Mouse (Mus musculus) CH12.LX (cell line): ENCODE data around the gene Bco1. TPM values are rescaled to one million over a fixed set of nuclear protein-coding genes. Genes with fewer than 3 reads are reported as not detected.

Experiments
- DNase-seq: peaks from one replicate; pipeline ENCODE4 v3.0.0-alpha.2; 2013; ENCODE audit errors: extremely low read depth
- H3K27ac ChIP-seq: 2 replicates; pipeline ENCODE4 v1.5.1; 2012; ENCODE audit warnings: low read depth, mild to moderate bottlenecking, control low read depth, moderate library complexity; ENCODE audit not compliant: insufficient read depth
- H3K27me3 ChIP-seq: replicated peaks from 2 replicates; pipeline ENCODE3; 2012; ENCODE audit warnings: inconsistent platforms
- H3K36me3 ChIP-seq, 2 experiments: replicated peaks in 1 of 2; 2 replicates each; pipeline versions ENCODE3 to v1.6.1; 2012; ENCODE audit warnings: inconsistent platforms in 1 of 2, low read length in 1 of 2, mild to moderate bottlenecking in 1 of 2, mixed read lengths in 1 of 2, moderate library complexity in 1 of 2; ENCODE audit not compliant: control insufficient read depth in 1 of 2, insufficient read depth in 1 of 2
- H3K4me1 ChIP-seq, 2 experiments: 2 replicates each; pipeline ENCODE4 v1.6.1; 2012; ENCODE audit warnings: inconsistent platforms in 1 of 2, moderate library complexity in 1 of 2; ENCODE audit not compliant: insufficient read depth in 2 of 2, control insufficient read depth in 1 of 2
- H3K4me2 ChIP-seq: 2 replicates; pipeline ENCODE4 v1.6.1; 2012; ENCODE audit warnings: low read depth, mild to moderate bottlenecking, control low read depth; ENCODE audit not compliant: poor library complexity, insufficient read depth, severe bottlenecking
- H3K4me3 ChIP-seq, 3 experiments: fragments of 150-350 bp in 1 of 3; sonication (generic) in 1 of 3; replicated peaks in 1 of 3; 2 replicates each; pipeline versions ENCODE3 to v1.5.1; 2011 to 2012; ENCODE audit warnings: low read depth in 2 of 3, low read length in 2 of 3, mild to moderate bottlenecking in 2 of 3, moderate library complexity in 2 of 3, control low read depth in 1 of 3, improper control_type of control experiment in 1 of 3, inconsistent platforms in 1 of 3, mixed read lengths in 1 of 3; ENCODE audit not compliant: poor library complexity in 1 of 3
- H3K79me2 ChIP-seq: replicated peaks from 2 replicates; pipeline ENCODE4 v1.6.1; 2012; ENCODE audit warnings: mild to moderate bottlenecking, moderate library complexity; ENCODE audit not compliant: control insufficient read depth, poor library complexity, insufficient read depth, severe bottlenecking; ENCODE audit errors: extremely low read depth
- H3K9ac ChIP-seq: 2 replicates; pipeline ENCODE4 v1.6.1; 2012; ENCODE audit warnings: low read depth, mild to moderate bottlenecking, control low read depth, moderate library complexity; ENCODE audit not compliant: insufficient read depth
- H3K9me3 ChIP-seq: replicated peaks from 2 replicates; pipeline ENCODE3; 2012; ENCODE audit warnings: low read length, inconsistent platforms, mixed read lengths
- CTCF ChIP-seq, 2 experiments: IDR thresholded peaks in 1 of 2; conservative IDR thresholded peaks in 1 of 2; 2 replicates each; pipeline ENCODE4 v1.5.1; 2011 to 2012; ENCODE audit warnings: low read depth in 2 of 2, low read length in 2 of 2, improper control_type of control experiment in 1 of 2, inconsistent platforms in 1 of 2, mild to moderate bottlenecking in 1 of 2, moderate library complexity in 1 of 2
- HCFC1 ChIP-seq: IDR thresholded peaks from 2 replicates; pipeline ENCODE4 v1.6.1; 2012; ENCODE audit warnings: low read depth, mild to moderate bottlenecking, inconsistent platforms, low read length, improper control_type of control experiment
- KAT2A ChIP-seq: IDR thresholded peaks from 2 replicates; pipeline ENCODE4 v1.6.1; 2012; ENCODE audit warnings: low read length, improper control_type of control experiment, inconsistent platforms; ENCODE audit not compliant: insufficient replicate concordance
- MAFK ChIP-seq: IDR thresholded peaks from 2 replicates; pipeline ENCODE4 v1.6.1; 2011; ENCODE audit warnings: low read length, improper control_type of control experiment; ENCODE audit not compliant: insufficient replicate concordance
- MAX ChIP-seq: IDR thresholded peaks from 2 replicates; pipeline ENCODE4 v1.6.1; 2011; ENCODE audit warnings: low read length, improper control_type of control experiment
- MEF2A ChIP-seq: IDR thresholded peaks from 2 replicates; pipeline ENCODE4 v1.6.1; 2014; ENCODE audit warnings: low read depth, mild to moderate bottlenecking, inconsistent platforms, low read length, improper control_type of control experiment, borderline replicate concordance
- MYC ChIP-seq: IDR thresholded peaks from 2 replicates; pipeline ENCODE4 v1.6.1; 2011; ENCODE audit warnings: low read depth, mild to moderate bottlenecking, improper control_type of control experiment, low read length
- POLR2AphosphoS2 ChIP-seq: IDR thresholded peaks from 2 replicates; pipeline ENCODE4 v1.6.1; 2011; ENCODE audit warnings: low read depth, low read length, improper control_type of control experiment
- RAD21 ChIP-seq: IDR thresholded peaks from 2 replicates; pipeline ENCODE4 v1.6.1; 2011; ENCODE audit warnings: low read depth, mild to moderate bottlenecking, low read length, improper control_type of control experiment, moderate library complexity
- SMC3 ChIP-seq: IDR thresholded peaks from 2 replicates; pipeline ENCODE4 v1.6.1; 2011; ENCODE audit warnings: low read depth, low read length, improper control_type of control experiment
- TCF12 ChIP-seq: IDR thresholded peaks from 2 replicates; pipeline ENCODE4 v1.6.1; 2014; ENCODE audit warnings: low read depth, mild to moderate bottlenecking, inconsistent platforms, low read length, improper control_type of control experiment
- USF1 ChIP-seq: IDR thresholded peaks from 2 replicates; pipeline ENCODE4 v1.6.1; 2014; ENCODE audit warnings: low read depth, mild to moderate bottlenecking, inconsistent platforms, low read length, improper control_type of control experiment
- USF2 ChIP-seq: conservative IDR thresholded peaks from 2 replicates; pipeline ENCODE4 v1.6.1; 2011; ENCODE audit warnings: low read depth, low read length, improper control_type of control experiment
- ZMIZ1 ChIP-seq: IDR thresholded peaks from 2 replicates; pipeline ENCODE4 v1.6.1; 2012; ENCODE audit warnings: low read depth, mild to moderate bottlenecking, inconsistent platforms, low read length, improper control_type of control experiment
- dilution Hi-C: fragments of 300-500 bp; cut with MboI; formaldehyde crosslinking; loops from 2 replicates; pipeline ENCODE4 v1.14.3; 2020; ENCODE audit warnings: low sequenced_read_pairs; ENCODE audit not compliant: extremely low pct_unique_long_range_greater_than_20kb, extremely low pct_ligation_motif_present
- in situ Hi-C: fragments of 300-500 bp; cut with MboI; formaldehyde crosslinking; loops from 3 replicates; pipeline ENCODE4 v1.14.3; 2019; ENCODE audit warnings: low sequenced_read_pairs, low pct_ligation_motif_present, low pct_unique_long_range_greater_than_20kb, mixed read lengths
- polyA plus RNA-seq: library from polyadenylated mRNA; unstranded; fragments of >175 nt; gene quantifications from 2 replicates; pipeline ENCODE4 v1.2.1, GENCODE M21; 2012; ENCODE audit warnings: low read depth; ENCODE audit not compliant: insufficient read length
- total RNA-seq, 2 experiments: library from RNA; depleted of rRNA; stranded (reverse); fragments of 300-350 nt in 1 of 2; fragments of >200 nt in 1 of 2; gene quantifications; 2 replicates each; pipeline ENCODE4 v1.2.3; 2012 to 2014

Gene Bco1
- total and polyA plus RNA-seq, 3 experiments, result not detected

- peak in 1 of 2 experiments; percentile 46; a peak in 2 of 4 replicates for TF ChIP-seq CTCF (conservative IDR thresholded peaks at IDR 0.05 in 1 of 2, IDR thresholded peaks at IDR 0.05 in 1 of 2; ENCODE audit: low read depth in 2 of 2, low read length in 2 of 2)
- no peak for TF ChIP-seq KAT2A
- TF ChIP-seq USF1, result no peak
- TF ChIP-seq MAFK, result no peak
- no peak for TF ChIP-seq USF2
- no peak for TF ChIP-seq ZMIZ1
- no peak for TF ChIP-seq MEF2A
- 0 out of 2 replicates have a peak, but pooled peaks have one; percentile 9 for TF ChIP-seq SMC3
- no peak for TF ChIP-seq MAX
- peak; percentile 4 for TF ChIP-seq RAD21
- no peak for TF ChIP-seq POLR2AphosphoS2
- no peak for TF ChIP-seq HCFC1
- no peak for TF ChIP-seq MYC
- no peak for TF ChIP-seq TCF12
- no peak for DNase-seq
- dilution Hi-C loops (no loop called here), in situ Hi-C loops (no loop called here)
- no peaks in the 10 kb centered on the region for H3K9me3 ChIP-seq
- H3K27me3 ChIP-seq, result no peaks in the 10 kb centered on the region
- H3K4me1 ChIP-seq, result 0 out of 4 replicates have a peak, but pooled peaks cover 0 to 3% of the 10 kb centered on the region in 2 experiments
- no peaks in the 10 kb centered on the region for H3K79me2 ChIP-seq
- H3K27ac ChIP-seq, result no peak overlapping the region
- H3K36me3 ChIP-seq, result peaks cover 13 to 61% of the 10 kb centered on the region in 2 experiments
- H3K9ac ChIP-seq, result no peak overlapping the region
- H3K4me2 ChIP-seq, result no peak overlapping the region
- no peak overlapping the region for H3K4me3 ChIP-seq
Observed at GRCm38 (mm10) chr8:117182746-117183145, 87.1 kb downstream of the Bco1 start.

Other genes starting within 250 kb of the Bco1 start
- 29.1 and 33.6 TPM in 2 replicates for gene Cmc2, start 174.4 kb upstream of the Bco1 start, total RNA-seq (2012; rRNA removed)
- 34.4 and 39.4 TPM in 2 replicates for gene Cmc2, start 174.4 kb upstream of the Bco1 start, total RNA-seq (2014; rRNA removed)
- gene Cmc2, start 174.4 kb upstream of the Bco1 start, polyA plus RNA-seq, result 55.1 and 56.5 TPM in 2 replicates
- gene Cenpn, start 174.1 kb upstream of the Bco1 start, total RNA-seq (2012; rRNA removed), result 26.3 and 28.1 TPM in 2 replicates
- 51.3 and 52.0 TPM in 2 replicates for gene Cenpn, start 174.1 kb upstream of the Bco1 start, total RNA-seq (2014; rRNA removed)
- 44.1 and 45.6 TPM in 2 replicates for gene Cenpn, start 174.1 kb upstream of the Bco1 start, polyA plus RNA-seq
- gene Atmin, start 152.5 kb upstream of the Bco1 start, total RNA-seq (2012; rRNA removed), result 13.5 and 14.8 TPM in 2 replicates
- gene Atmin, start 152.5 kb upstream of the Bco1 start, total RNA-seq (2014; rRNA removed), result 9.3 and 9.4 TPM in 2 replicates
- gene Atmin, start 152.5 kb upstream of the Bco1 start, polyA plus RNA-seq, result 16.0 and 22.0 TPM in 2 replicates
- gene 1700030J22Rik, start 116.9 kb upstream of the Bco1 start, total RNA-seq (2012; rRNA removed), result 0.21 and 0.25 TPM in 2 replicates
- gene 1700030J22Rik, start 116.9 kb upstream of the Bco1 start, total RNA-seq (2014; rRNA removed), result 0.35 TPM in 1 of 2 replicates, not detected in the other
- 0.46 and 0.64 TPM in 2 replicates for gene 1700030J22Rik, start 116.9 kb upstream of the Bco1 start, polyA plus RNA-seq
- gene Gcsh, start 102.3 kb upstream of the Bco1 start, total RNA-seq (2012; rRNA removed), result 31.5 and 45.7 TPM in 2 replicates
- gene Gcsh, start 102.3 kb upstream of the Bco1 start, total RNA-seq (2014; rRNA removed), result 66.4 and 74.6 TPM in 2 replicates
- gene Gcsh, start 102.3 kb upstream of the Bco1 start, polyA plus RNA-seq, result 91.7 and 108 TPM in 2 replicates
- gene Pkd1l2, start 13.4 kb upstream of the Bco1 start, total RNA-seq (2012; rRNA removed), result not detected in 2 replicates
- gene Pkd1l2, start 13.4 kb upstream of the Bco1 start, total RNA-seq (2014; rRNA removed), result not detected in 2 replicates
- 0.06 TPM in 1 of 2 replicates, not detected in the other for gene Pkd1l2, start 13.4 kb upstream of the Bco1 start, polyA plus RNA-seq
- gene Gan, start 62.3 kb downstream of the Bco1 start, total RNA-seq (2012; rRNA removed), result 2.9 and 3.2 TPM in 2 replicates
- gene Gan, start 62.3 kb downstream of the Bco1 start, total RNA-seq (2014; rRNA removed), result 1.5 and 1.7 TPM in 2 replicates
- gene Gan, start 62.3 kb downstream of the Bco1 start, polyA plus RNA-seq, result 2.5 and 2.8 TPM in 2 replicates
- gene Cmip, start 161.2 kb downstream of the Bco1 start, total RNA-seq (2012; rRNA removed), result 12.0 and 16.5 TPM in 2 replicates
- gene Cmip, start 161.2 kb downstream of the Bco1 start, total RNA-seq (2014; rRNA removed), result 4.3 and 5.2 TPM in 2 replicates
- gene Cmip, start 161.2 kb downstream of the Bco1 start, polyA plus RNA-seq, result 36.3 and 39.0 TPM in 2 replicates